Mouse (Mus musculus): ENCODE results near the gene Zfp341. TPM values are rescaled to one million over a fixed set of nuclear protein-coding genes. Genes with fewer than 3 reads are reported as not detected.

Zfp341 gene
- total RNA-seq, 2 experiments from 2014 or later = 1.3 to 3.8 TPM

Other genes with a start within 250 kb of the Zfp341 start
- gene Cdk5rap1, start 240.3 kb upstream of the Zfp341 start, total RNA-seq (2015; ENCODE audit: low replicate concordance) = 10.1 and 12.3 TPM in 2 replicates
- gene Cdk5rap1, start 240.3 kb upstream of the Zfp341 start, total RNA-seq (2017; ENCODE audit: low replicate concordance) = 8.2 and 28.1 TPM in 2 replicates
- gene Snta1, start 205.2 kb upstream of the Zfp341 start, total RNA-seq (2015; ENCODE audit: low replicate concordance) = not detected in 2 replicates
- 1.0 and 1.8 TPM in 2 replicates for gene Snta1, start 205.2 kb upstream of the Zfp341 start, total RNA-seq (2017; ENCODE audit: low replicate concordance)
- gene Cbfa2t2, start 176.8 kb upstream of the Zfp341 start, total RNA-seq (2015; ENCODE audit: low replicate concordance) = 9.6 and 28.1 TPM in 2 replicates
- 6.5 and 14.1 TPM in 2 replicates for gene Cbfa2t2, start 176.8 kb upstream of the Zfp341 start, total RNA-seq (2017; ENCODE audit: low replicate concordance)
- gene 1700003F12Rik, start 66.2 kb upstream of the Zfp341 start, total RNA-seq (2015; ENCODE audit: low replicate concordance) = not detected in 2 replicates
- not detected in 2 replicates for gene 1700003F12Rik, start 66.2 kb upstream of the Zfp341 start, total RNA-seq (2017; ENCODE audit: low replicate concordance)
- gene Actl10, start 61.5 kb upstream of the Zfp341 start, total RNA-seq (2015; ENCODE audit: low replicate concordance) = not detected in 2 replicates
- not detected in 2 replicates for gene Actl10, start 61.5 kb upstream of the Zfp341 start, total RNA-seq (2017; ENCODE audit: low replicate concordance)
- gene Necab3, start 54.4 kb upstream of the Zfp341 start, total RNA-seq (2015; ENCODE audit: low replicate concordance) = 1.8 TPM in 1 of 2 replicates, not detected in the other
- gene Necab3, start 54.4 kb upstream of the Zfp341 start, total RNA-seq (2017; ENCODE audit: low replicate concordance) = 1.9 and 3.6 TPM in 2 replicates
- 11.7 and 27.8 TPM in 2 replicates for gene E2f1, start 43.4 kb upstream of the Zfp341 start, total RNA-seq (2015; ENCODE audit: low replicate concordance)
- gene E2f1, start 43.4 kb upstream of the Zfp341 start, total RNA-seq (2017; ENCODE audit: low replicate concordance) = 11.9 and 17.5 TPM in 2 replicates
- 15.5 and 22.7 TPM in 2 replicates for gene Pxmp4, start 9.6 kb upstream of the Zfp341 start, total RNA-seq (2015; ENCODE audit: low replicate concordance)
- 14.4 and 17.0 TPM in 2 replicates for gene Pxmp4, start 9.6 kb upstream of the Zfp341 start, total RNA-seq (2017; ENCODE audit: low replicate concordance)
- gene 4930519P11Rik, start 140 bp downstream of the Zfp341 start, total RNA-seq (2015; ENCODE audit: low replicate concordance) = 11.5 TPM in 1 of 2 replicates, not detected in the other
- gene 4930519P11Rik, start 140 bp downstream of the Zfp341 start, total RNA-seq (2017; ENCODE audit: low replicate concordance) = not detected in 2 replicates
- 58.0 and 78.4 TPM in 2 replicates for gene Chmp4b, start 38.4 kb downstream of the Zfp341 start, total RNA-seq (2015; ENCODE audit: low replicate concordance)
- gene Chmp4b, start 38.4 kb downstream of the Zfp341 start, total RNA-seq (2017; ENCODE audit: low replicate concordance) = 45.3 and 70.0 TPM in 2 replicates
- not detected in 2 replicates for gene Gm14214, start 156.7 kb downstream of the Zfp341 start, total RNA-seq (2015; ENCODE audit: low replicate concordance)
- not detected in 2 replicates for gene Gm14214, start 156.7 kb downstream of the Zfp341 start, total RNA-seq (2017; ENCODE audit: low replicate concordance)
- gene Raly, start 177.8 kb downstream of the Zfp341 start, total RNA-seq (2015; ENCODE audit: low replicate concordance) = 87.2 and 99.8 TPM in 2 replicates
- 112 and 144 TPM in 2 replicates for gene Raly, start 177.8 kb downstream of the Zfp341 start, total RNA-seq (2017; ENCODE audit: low replicate concordance)
- gene a, start 178.1 kb downstream of the Zfp341 start, total RNA-seq (2015; ENCODE audit: low replicate concordance) = not detected in 2 replicates
- gene a, start 178.1 kb downstream of the Zfp341 start, total RNA-seq (2017; ENCODE audit: low replicate concordance) = not detected in 2 replicates

All from erythroid progenitor cell, adult 5-6 weeks (primary cell).